20 mouse cellular contexts compared by ENCODE assay signal in the genomic region with DNA sequence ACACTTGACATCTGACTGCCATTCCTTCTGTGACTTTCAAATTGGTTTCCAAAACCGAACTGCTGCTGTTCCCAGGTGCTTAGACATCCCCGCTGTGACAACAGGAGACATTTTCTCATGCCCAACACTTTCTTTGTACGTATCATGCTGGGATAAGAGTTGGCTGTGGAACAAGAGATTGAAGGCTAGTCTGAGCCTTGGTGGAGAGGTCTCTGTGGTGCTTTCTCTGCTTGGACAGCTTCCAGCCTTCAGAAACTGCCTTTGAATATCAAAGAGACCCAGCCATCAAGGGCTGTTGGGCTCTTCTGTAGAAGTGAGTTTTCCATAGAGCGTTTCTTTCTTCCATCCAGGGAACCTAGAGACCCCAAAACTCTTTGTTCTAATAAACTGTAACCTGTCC.
A peak's percentile ranks its signal among the peaks of the same experiment; 100 is the strongest.
DNase-seq lines count a peak whose midpoint lies in the region; ATAC-seq and TF ChIP-seq lines count a peak whose summit lies in the region.
"Had no signal": no experiment of that assay in that cellular context is flagged by ENCODE, and none has a peak within 500 bp of the region (broad histone marks: within the 10 kb centered on the region; RNA-seq: fewer than 3 reads in every experiment).

No protein-coding gene starts in this region.

- no peak overlapping the region for H3K4me2 ChIP-seq in hindbrain, postnatal 0 days (ENCODE audit: low read depth, low read length)
- H3K4me2 ChIP-seq in hindbrain, embryonic 16.5 days (ENCODE audit: low read length): no peak overlapping the region
- no peak overlapping the region for H3K4me2 ChIP-seq in midbrain, embryonic 14.5 days (ENCODE audit: low read length)
- H3K4me2 ChIP-seq in neural tube, embryonic 15.5 days: no peak overlapping the region
- H3K4me2 ChIP-seq: embryonic facial prominence, embryonic 12.5 days; heart, embryonic 13.5 days; hindbrain, embryonic 13.5 days had no signal

- no peak for TF ChIP-seq CTCF in hindbrain, postnatal 0 days (IDR thresholded peaks at IDR 0.05; ENCODE audit: low read depth)

- H3K9me3 ChIP-seq in hindbrain, postnatal 0 days (ENCODE audit: low read length): no peaks in the 10 kb centered on the region
- no peaks in the 10 kb centered on the region for H3K9me3 ChIP-seq in hindbrain, embryonic 16.5 days (ENCODE audit: control insufficient read depth, low read length)
- H3K9me3 ChIP-seq in midbrain, embryonic 14.5 days (ENCODE audit: control insufficient read depth, low read length): no peaks in the 10 kb centered on the region
- H3K9me3 ChIP-seq in midbrain, embryonic 10.5 days (replicated peaks): no peaks in the 10 kb centered on the region
- no peaks in the 10 kb centered on the region for H3K9me3 ChIP-seq in neural tube, embryonic 15.5 days (replicated peaks)
- H3K9me3 ChIP-seq: embryonic facial prominence, embryonic 12.5 days; G1E; heart, embryonic 13.5 days; hindbrain, embryonic 13.5 days had no signal

- H3K27me3 ChIP-seq in hindbrain, postnatal 0 days (ENCODE audit: insufficient read depth, low read length): no peaks in the 10 kb centered on the region
- H3K27me3 ChIP-seq in hindbrain, embryonic 16.5 days (replicated peaks; ENCODE audit: control insufficient read depth, insufficient read depth, low read length): no peaks in the 10 kb centered on the region
- H3K27me3 ChIP-seq in midbrain, embryonic 14.5 days (ENCODE audit: control insufficient read depth, insufficient read depth, low read length): no peaks in the 10 kb centered on the region
- no peaks in the 10 kb centered on the region for H3K27me3 ChIP-seq in midbrain, embryonic 10.5 days (ENCODE audit: low read depth, poor library complexity, severe bottlenecking)
- no peaks in the 10 kb centered on the region for H3K27me3 ChIP-seq in neural tube, embryonic 15.5 days (replicated peaks)
- H3K27me3 ChIP-seq: embryonic facial prominence, embryonic 12.5 days; heart, embryonic 13.5 days; hindbrain, embryonic 13.5 days had no signal

- no peaks in the 10 kb centered on the region for H3K36me3 ChIP-seq in hindbrain, postnatal 0 days (ENCODE audit: insufficient read depth, low read length)
- H3K36me3 ChIP-seq in hindbrain, embryonic 16.5 days (ENCODE audit: control insufficient read depth, insufficient read depth, low read length): no peaks in the 10 kb centered on the region
- no peaks in the 10 kb centered on the region for H3K36me3 ChIP-seq in midbrain, embryonic 14.5 days (ENCODE audit: control insufficient read depth, insufficient read depth, low read length)
- H3K36me3 ChIP-seq in midbrain, embryonic 10.5 days: no peaks in the 10 kb centered on the region
- H3K36me3 ChIP-seq in neural tube, embryonic 15.5 days: no peaks in the 10 kb centered on the region
- H3K36me3 ChIP-seq: embryonic facial prominence, embryonic 12.5 days; G1E; heart, embryonic 13.5 days; hindbrain, embryonic 13.5 days had no signal

- H3K27ac ChIP-seq in hindbrain, postnatal 0 days: no peak overlapping the region
- H3K27ac ChIP-seq in hindbrain, embryonic 16.5 days (ENCODE audit: low read depth, low read length): no peak overlapping the region; the same call in 1 of the 2 replicates
- no peak overlapping the region for H3K27ac ChIP-seq in midbrain, embryonic 14.5 days (replicated peaks; ENCODE audit: low read depth, low read length)
- no peak overlapping the region for H3K27ac ChIP-seq in midbrain, embryonic 10.5 days (replicated peaks)
- no peak overlapping the region for H3K27ac ChIP-seq in neural tube, embryonic 15.5 days (replicated peaks)
- H3K27ac ChIP-seq: embryonic facial prominence, embryonic 12.5 days; heart, embryonic 13.5 days; hindbrain, embryonic 13.5 days had no signal

- peak; percentile 10 to 29 for DNase-seq in cerebellum, postnatal 10 days
- DNase-seq in cerebellum, adult 9-10 months: no peak
- DNase-seq in hindbrain, postnatal 0 days (ENCODE audit: low spot score): peak; percentile 60
- peak; percentile 48 for DNase-seq in midbrain, embryonic 14.5 days
- no peak for DNase-seq in midbrain, embryonic 10.5 days (ENCODE audit: low spot score)
- DNase-seq: adrenal gland, postnatal 10 days; B cell, adult 2 months; cerebellum, adult 11-12 months; cerebellum, postnatal 14 days; forebrain, postnatal 0 days; gastrocnemius, postnatal 14 days; heart, postnatal 4 days had no signal

- no peaks in the 10 kb centered on the region for H3K4me1 ChIP-seq in hindbrain, postnatal 0 days (ENCODE audit: insufficient read depth, low read length)
- H3K4me1 ChIP-seq in hindbrain, embryonic 16.5 days (ENCODE audit: control insufficient read depth, insufficient read depth, low read depth, low read length): no peaks in the 10 kb centered on the region
- H3K4me1 ChIP-seq in midbrain, embryonic 14.5 days (ENCODE audit: control insufficient read depth, insufficient read depth, low read length): no peaks in the 10 kb centered on the region
- no peaks in the 10 kb centered on the region for H3K4me1 ChIP-seq in midbrain, embryonic 10.5 days
- H3K4me1 ChIP-seq in neural tube, embryonic 15.5 days: no peaks in the 10 kb centered on the region
- H3K4me1 ChIP-seq: embryonic facial prominence, embryonic 12.5 days; heart, embryonic 13.5 days had no signal

- no peak overlapping the region for H3K9ac ChIP-seq in hindbrain, postnatal 0 days (replicated peaks; ENCODE audit: low read length)
- no peak overlapping the region for H3K9ac ChIP-seq in hindbrain, embryonic 16.5 days (ENCODE audit: low read depth, low read length)
- H3K9ac ChIP-seq in midbrain, embryonic 14.5 days (replicated peaks; ENCODE audit: low read length): no peak overlapping the region
- no peak overlapping the region for H3K9ac ChIP-seq in neural tube, embryonic 15.5 days (replicated peaks)
- H3K9ac ChIP-seq: embryonic facial prominence, embryonic 12.5 days; forebrain, postnatal 0 days; heart, embryonic 13.5 days; hindbrain, embryonic 13.5 days had no signal

- H3K4me3 ChIP-seq in hindbrain, postnatal 0 days (ENCODE audit: low read length): no peak overlapping the region
- no peak overlapping the region for H3K4me3 ChIP-seq in hindbrain, embryonic 16.5 days (ENCODE audit: low read length)
- H3K4me3 ChIP-seq in midbrain, embryonic 14.5 days (replicated peaks; ENCODE audit: low read depth, low read length): no peak overlapping the region
- H3K4me3 ChIP-seq in midbrain, embryonic 10.5 days: no peak overlapping the region
- H3K4me3 ChIP-seq in neural tube, embryonic 15.5 days (replicated peaks): no peak overlapping the region
- H3K4me3 ChIP-seq: embryonic facial prominence, embryonic 12.5 days; heart, embryonic 13.5 days; hindbrain, embryonic 13.5 days had no signal

- ATAC-seq in hindbrain, postnatal 0 days: no peak
- ATAC-seq in hindbrain, embryonic 16.5 days: no peak
- ATAC-seq in midbrain, embryonic 14.5 days (ENCODE audit: low FRiP score, low TSS enrichment): no peak
- ATAC-seq in neural tube, embryonic 15.5 days (ENCODE audit: low FRiP score): no peak
- ATAC-seq: CD4-positive, CD25-positive, alpha-beta regulatory T cell, adult 4 months; forebrain, postnatal 0 days; inflammation-experienced regulatory T-cells, adult 6 months had no signal

- 29% methylated on average over 4 of the region's 4 CpGs for WGBS in hindbrain, postnatal 0 days
- 54% methylated on average over 4 of the region's 4 CpGs for WGBS in hindbrain, embryonic 16.5 days
- 65% methylated on average over 4 of the region's 4 CpGs for WGBS in midbrain, embryonic 14.5 days
- 76% methylated on average over 4 of the region's 4 CpGs for WGBS in midbrain, embryonic 10.5 days
- 61% methylated on average over 4 of the region's 4 CpGs for WGBS in neural tube, embryonic 15.5 days

Comparison
In these comparisons a context has a peak if more than half of its experiments do, and no peak if none do; other contexts are left out.
1. DNase-seq: peak in cerebellum, postnatal 10 days (2 of 2), hindbrain, postnatal 0 days (single experiment) and midbrain, embryonic 14.5 days (single experiment); none in cerebellum, adult 9-10 months (single experiment) and midbrain, embryonic 10.5 days (single experiment).